Comparison of ENCODE assay signal across 8 mouse cellular contexts in the genomic region with DNA sequence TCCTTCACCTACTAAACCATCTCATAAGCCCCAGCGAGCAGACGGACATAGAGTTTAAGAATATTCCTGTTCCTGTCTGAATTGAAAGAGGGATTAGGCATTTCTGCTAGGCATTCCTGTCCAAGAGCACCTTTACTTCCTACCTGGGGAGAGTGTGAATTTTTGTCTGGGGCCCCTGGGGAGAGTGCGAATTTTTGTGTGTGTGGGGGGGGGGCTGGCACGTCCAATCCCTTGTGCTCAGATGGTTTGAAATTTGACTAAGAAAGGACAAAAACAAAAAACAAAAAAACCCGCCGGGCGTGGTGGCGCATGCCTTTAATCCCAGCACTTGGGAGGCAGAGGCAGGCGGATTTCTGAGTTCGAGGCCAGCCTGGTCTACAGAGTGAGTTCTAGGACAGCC. TPM values are rescaled to one million over a fixed set of nuclear protein-coding genes. Genes with fewer than 3 reads are reported as not detected.
DNase-seq lines count a peak whose midpoint lies in the region; ATAC-seq lines count a peak whose summit lies in the region.

No protein-coding gene starts in this region.

- WGBS in heart, embryonic 15.5 days = 59% methylated on average over 10 of the region's 10 CpGs
- 69% methylated on average over 10 of the region's 10 CpGs for WGBS in hindbrain, embryonic 15.5 days
- WGBS in midbrain, embryonic 15.5 days = 65% methylated on average over 10 of the region's 10 CpGs

- H3K27me3 ChIP-seq in heart, embryonic 15.5 days = no peaks in the 10 kb centered on the region
- no peaks in the 10 kb centered on the region for H3K27me3 ChIP-seq in hindbrain, embryonic 15.5 days
- no peaks in the 10 kb centered on the region for H3K27me3 ChIP-seq in midbrain, embryonic 15.5 days (replicated peaks)

- H3K4me2 ChIP-seq in heart, embryonic 15.5 days = peak overlapping the region; percentile 88
- peak overlapping the region; percentile 71 for H3K4me2 ChIP-seq in hindbrain, embryonic 15.5 days
- peak overlapping the region; percentile 82 for H3K4me2 ChIP-seq in midbrain, embryonic 15.5 days

- H3K4me3 ChIP-seq in heart, embryonic 15.5 days = peak overlapping the region; percentile 68
- peak overlapping the region; percentile 82 for H3K4me3 ChIP-seq in hindbrain, embryonic 15.5 days
- peak overlapping the region; percentile 74 for H3K4me3 ChIP-seq in midbrain, embryonic 15.5 days

- peaks cover 4% of the 10 kb centered on the region; the same call in 1 of the 2 replicates for H3K36me3 ChIP-seq in heart, embryonic 15.5 days
- H3K36me3 ChIP-seq in hindbrain, embryonic 15.5 days = peaks cover 14% of the 10 kb centered on the region
- H3K36me3 ChIP-seq in midbrain, embryonic 15.5 days (replicated peaks) = peaks cover 8% of the 10 kb centered on the region

- no peak overlapping the region for H3K9ac ChIP-seq in heart, embryonic 15.5 days
- H3K9ac ChIP-seq in hindbrain, embryonic 15.5 days = peak overlapping the region; percentile 62; the same call in 1 of the 2 replicates
- H3K9ac ChIP-seq in midbrain, embryonic 15.5 days = no peak overlapping the region

- H3K4me1 ChIP-seq in heart, embryonic 15.5 days (replicated peaks) = peaks cover 7% of the 10 kb centered on the region
- H3K4me1 ChIP-seq in hindbrain, embryonic 15.5 days (replicated peaks) = peaks cover 11% of the 10 kb centered on the region
- peaks cover 9% of the 10 kb centered on the region for H3K4me1 ChIP-seq in midbrain, embryonic 15.5 days

- intact Hi-C loops in heart, postnatal 10 days (cut with DNase I) = no loop called here

- H3K27ac ChIP-seq in heart, embryonic 15.5 days = no peak overlapping the region
- no peak overlapping the region for H3K27ac ChIP-seq in hindbrain, embryonic 15.5 days (replicated peaks)
- H3K27ac ChIP-seq in midbrain, embryonic 15.5 days = no peak overlapping the region

- ATAC-seq in heart, embryonic 15.5 days (replicated peaks; ENCODE audit: insufficient number of reproducible peaks, insufficient read depth, low FRiP score, low read depth) = no peak
- ATAC-seq in hindbrain, embryonic 15.5 days (ENCODE audit: low FRiP score, low read depth) = no peak; the same call in 1 of the 2 replicates
- ATAC-seq in midbrain, embryonic 15.5 days (replicated peaks) = 0 out of 2 replicates have a peak, but pooled peaks have one; percentile 2

- DNase-seq in heart, postnatal 10 days = no peak
- peak; percentile 94 for DNase-seq in R1 (ENCODE audit: low read depth, low spot score)
- no peak for DNase-seq in gastrocnemius, adult 18-20 months (ENCODE audit: low spot score)
- no peak for DNase-seq in cerebellum, adult 18-20 months
- no peak for DNase-seq in urinary bladder, postnatal 25 days (ENCODE audit: low spot score)

- H3K9me3 ChIP-seq in heart, embryonic 15.5 days (replicated peaks) = no peaks in the 10 kb centered on the region
- H3K9me3 ChIP-seq in hindbrain, embryonic 15.5 days = no peaks in the 10 kb centered on the region
- no peaks in the 10 kb centered on the region for H3K9me3 ChIP-seq in midbrain, embryonic 15.5 days

RNA-seq across cellular contexts. Expression of a gene that starts 0.4 kb away (rescaled TPM):
- polyA plus RNA-seq in heart, embryonic 15.5 days (2015; fragmentation: Nextera tagmentation; extraction: Ambion mirVana) = 12.9 and 17.2 TPM in 2 replicates
- 10 to 100 TPM; 13.4 to 13.6 TPM for total RNA-seq in heart, postnatal 10 days (2021)
- polyA plus RNA-seq in hindbrain, embryonic 15.5 days (2015; fragmentation: Nextera tagmentation; extraction: Ambion mirVana) = 27.6 and 32.7 TPM in 2 replicates
- polyA plus RNA-seq in midbrain, embryonic 15.5 days (2015; fragmentation: Nextera tagmentation; extraction: Ambion mirVana) = 31.5 and 32.1 TPM in 2 replicates
- 1 to 10 TPM; 7.7 to 8.7 TPM for total RNA-seq in gastrocnemius, adult 18-20 months (2021)

RNA-seq across cellular contexts. Expression of a gene that starts 33.8 kb away (rescaled TPM):
- polyA plus RNA-seq in heart, embryonic 15.5 days (2015; fragmentation: Nextera tagmentation; extraction: Ambion mirVana) = 1.4 and 2.3 TPM in 2 replicates
- 1 to 10 TPM; 1.2 to 1.8 TPM for total RNA-seq in heart, postnatal 10 days (2021)
- 33.8 and 38.2 TPM in 2 replicates for polyA plus RNA-seq in hindbrain, embryonic 15.5 days (2015; fragmentation: Nextera tagmentation; extraction: Ambion mirVana)
- polyA plus RNA-seq in midbrain, embryonic 15.5 days (2015; fragmentation: Nextera tagmentation; extraction: Ambion mirVana) = 31.2 and 33.7 TPM in 2 replicates
- total RNA-seq in gastrocnemius, adult 18-20 months (2021) = 1 to 10 TPM; 1.2 to 1.4 TPM
